Mouse (Mus musculus) embryonic facial prominence, embryonic 11.5 days (tissue): Measurements from ENCODE around the gene Adarb1. TPM values are rescaled to one million over a fixed set of nuclear protein-coding genes. Genes with fewer than 3 reads are reported as not detected.

Source experiments
- ATAC-seq: fragments of 200-750 bp; cut with Nextera tagmentation; replicated peaks from 2 replicates; pipeline ENCODE4 v1.8.0; 2017; ENCODE audit warnings: low read depth; ENCODE audit not compliant: insufficient number of reproducible peaks, low FRiP score, low TSS enrichment
- DNase-seq: peaks from one replicate; pipeline ENCODE4 v3.0.0-alpha.2; 2015; ENCODE audit warnings: low spot score
- H3K27ac ChIP-seq: fragments of 300-500 bp; sonication (generic); replicated peaks from 2 replicates; pipeline ENCODE4 v1.5.1; 2014; ENCODE audit warnings: mild to moderate bottlenecking, low read depth, low read length, control low read depth
- H3K27me3 ChIP-seq: fragments of 300-500 bp; sonication (generic); 2 replicates; pipeline ENCODE4 v1.6.1; 2014; ENCODE audit warnings: mild to moderate bottlenecking, low read length, moderate library complexity, mixed read lengths; ENCODE audit not compliant: control insufficient read depth, insufficient read depth
- H3K36me3 ChIP-seq: fragments of 300-500 bp; sonication (generic); replicated peaks from 2 replicates; pipeline ENCODE4 v1.6.1; 2014; ENCODE audit warnings: low read depth, mild to moderate bottlenecking, low read length, moderate library complexity, mixed read lengths; ENCODE audit not compliant: control insufficient read depth, insufficient read depth
- H3K4me1 ChIP-seq: fragments of 300-500 bp; sonication (generic); 2 replicates; pipeline ENCODE4 v1.6.1; 2014; ENCODE audit warnings: low read length, mixed read lengths; ENCODE audit not compliant: control insufficient read depth, insufficient read depth
- H3K4me2 ChIP-seq: fragments of 300-500 bp; sonication (generic); 2 replicates; pipeline ENCODE4 v1.6.1; 2014; ENCODE audit warnings: low read depth, mild to moderate bottlenecking, control low read depth, low read length, moderate library complexity
- H3K4me3 ChIP-seq: fragments of 300-500 bp; sonication (generic); 2 replicates; pipeline ENCODE4 v1.5.1; 2014; ENCODE audit warnings: low read depth, low read length, control low read depth
- H3K9ac ChIP-seq: fragments of 300-500 bp; sonication (generic); replicated peaks from 2 replicates; pipeline ENCODE4 v1.6.1; 2014; ENCODE audit warnings: mild to moderate bottlenecking, control low read depth, low read length
- H3K9me3 ChIP-seq: fragments of 300-500 bp; sonication (generic); replicated peaks from 2 replicates; pipeline ENCODE4 v1.6.1; 2016; ENCODE audit warnings: mild to moderate bottlenecking, low read length, inconsistent platforms, mixed read lengths; ENCODE audit not compliant: control insufficient read depth
- WGBS: fragments of 180-500 bp; shearing (Covaris S2); extraction: QIAGEN DNeasy Blood & Tissue Kit; methylation state at CpG from one replicate; pipeline ENCODE4 v1.1.7; 2014; 5-methylcytosine and 5-hydroxymethylcytosine counted together
- polyA plus RNA-seq: library from polyadenylated mRNA; unstranded; fragments of >200 nt; fragmentation: Nextera tagmentation; extraction: Ambion mirVana; gene quantifications from 2 replicates; pipeline ENCODE4 v1.2.1, GENCODE M21; 2014

The Adarb1 gene
- polyA plus RNA-seq, 1 experiment from 2014 or later = 3.6 TPM

DNA sequence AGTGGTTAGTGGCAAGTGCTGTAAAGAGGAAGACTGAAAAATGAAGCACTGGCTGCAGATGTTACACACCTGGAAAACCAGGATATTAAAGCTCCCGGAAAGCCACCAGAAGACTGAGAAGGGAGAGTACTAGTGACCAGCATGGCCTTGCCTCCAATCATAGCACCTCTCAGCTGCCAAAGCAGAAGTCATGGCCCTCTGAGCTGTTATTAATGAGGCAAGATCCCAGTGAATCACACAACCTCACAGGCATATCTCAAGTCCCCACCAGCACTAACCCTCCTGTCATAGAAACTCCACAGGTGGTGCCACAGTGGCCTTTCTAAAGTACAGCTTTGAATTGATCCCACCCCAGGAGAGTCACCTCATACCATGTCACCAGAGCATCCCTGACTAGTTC, 22.1 kb downstream of the Adarb1 start:
- Histone ChIP-seq H3K9me3 (no peaks in the 10 kb centered on the region), H3K9ac (no peak overlapping the region), H3K27me3 (no peaks in the 10 kb centered on the region), H3K4me3 (no peak overlapping the region), H3K4me2 (no peak overlapping the region), H3K36me3 (no peaks in the 10 kb centered on the region), H3K4me1 (no peaks in the 10 kb centered on the region), H3K27ac (no peak overlapping the region)
- no peak for ATAC-seq
- DNase-seq = no peak
- 95% methylated on average over 1 of the region's 1 CpGs for WGBS

GRCm38 (mm10) chr10:77391072-77391471, 27.0 kb downstream of the Adarb1 start:
- DNase-seq (no peak), ATAC-seq (no peak)
- H3K9me3 ChIP-seq = no peaks in the 10 kb centered on the region
- no peak overlapping the region for H3K9ac ChIP-seq
- H3K27me3 ChIP-seq = no peaks in the 10 kb centered on the region
- no peaks in the 10 kb centered on the region for H3K36me3 ChIP-seq
- H3K4me1 ChIP-seq = no peaks in the 10 kb centered on the region
- WGBS = 90% methylated on average over 6 of the region's 6 CpGs
- no peak overlapping the region for H3K4me2 ChIP-seq
- H3K4me3 ChIP-seq = no peak overlapping the region
- H3K27ac ChIP-seq = no peak overlapping the region

- 94% methylated on average over 1 of the region's 1 CpGs for WGBS
Measured at GRCm38 (mm10) chr10:77387558-77387957, 30.5 kb downstream of the Adarb1 start.

GRCm38 (mm10) chr10:77385731-77386130, 32.3 kb downstream of the Adarb1 start:
- 79% methylated on average over 4 of the region's 4 CpGs for WGBS
- Histone ChIP-seq H3K4me3 (no peak overlapping the region), H3K27ac (no peak overlapping the region)

More at GRCm38 (mm10) chr10:77387558-77387957, 30.5 kb downstream of the Adarb1 start:
- no peaks in the 10 kb centered on the region for H3K36me3 ChIP-seq
- no peaks in the 10 kb centered on the region for H3K4me1 ChIP-seq
- H3K27me3 ChIP-seq = no peaks in the 10 kb centered on the region
- H3K4me2 ChIP-seq = no peak overlapping the region
- H3K9ac ChIP-seq = no peak overlapping the region
- no peaks in the 10 kb centered on the region for H3K9me3 ChIP-seq
- no peak overlapping the region for H3K27ac ChIP-seq
- DNase-seq (no peak), ATAC-seq (no peak)
- H3K4me3 ChIP-seq = no peak overlapping the region

GRCm38 (mm10) chr10:77383045-77383444, 35.0 kb downstream of the Adarb1 start:
- no peaks in the 10 kb centered on the region for H3K36me3 ChIP-seq
- no peak overlapping the region for H3K4me2 ChIP-seq
- ATAC-seq = no peak
- WGBS = 87% methylated on average over 8 of the region's 8 CpGs
- no peak for DNase-seq
- no peak overlapping the region for H3K9ac ChIP-seq
- no peaks in the 10 kb centered on the region for H3K4me1 ChIP-seq
- H3K4me3 ChIP-seq = no peak overlapping the region
- H3K27me3 ChIP-seq = no peaks in the 10 kb centered on the region
- no peaks in the 10 kb centered on the region for H3K9me3 ChIP-seq
- no peak overlapping the region for H3K27ac ChIP-seq

More at GRCm38 (mm10) chr10:77385731-77386130, 32.3 kb downstream of the Adarb1 start:
- Histone ChIP-seq H3K27me3 (no peaks in the 10 kb centered on the region), H3K9ac (no peak overlapping the region), H3K4me1 (no peaks in the 10 kb centered on the region), H3K4me2 (no peak overlapping the region), H3K36me3 (no peaks in the 10 kb centered on the region), H3K9me3 (no peaks in the 10 kb centered on the region)
- no peak for ATAC-seq
- DNase-seq = no peak

- no peaks in the 10 kb centered on the region for H3K36me3 ChIP-seq
- no peaks in the 10 kb centered on the region for H3K4me1 ChIP-seq
- no peak overlapping the region for H3K4me2 ChIP-seq
- WGBS = 52% methylated on average over 2 of the region's 2 CpGs
- no peaks in the 10 kb centered on the region for H3K27me3 ChIP-seq
- no peak overlapping the region for H3K27ac ChIP-seq
- DNase-seq (no peak), ATAC-seq (no peak)
- H3K9ac ChIP-seq = no peak overlapping the region
- H3K4me3 ChIP-seq = no peak overlapping the region
- no peaks in the 10 kb centered on the region for H3K9me3 ChIP-seq
Measured at GRCm38 (mm10) chr10:77381191-77381590, 36.9 kb downstream of the Adarb1 start.

GRCm38 (mm10) chr10:77380716-77381115, 37.4 kb downstream of the Adarb1 start:
- ATAC-seq (no peak), DNase-seq (no peak)
- Histone ChIP-seq H3K4me3 (no peak overlapping the region), H3K27ac (no peak overlapping the region), H3K9ac (no peak overlapping the region), H3K9me3 (no peaks in the 10 kb centered on the region), H3K4me2 (no peak overlapping the region), H3K36me3 (no peaks in the 10 kb centered on the region), H3K27me3 (no peaks in the 10 kb centered on the region), H3K4me1 (no peaks in the 10 kb centered on the region)
- whole genome bisulfite sequencing = 65% methylated on average over 6 of the region's 6 CpGs

DNA sequence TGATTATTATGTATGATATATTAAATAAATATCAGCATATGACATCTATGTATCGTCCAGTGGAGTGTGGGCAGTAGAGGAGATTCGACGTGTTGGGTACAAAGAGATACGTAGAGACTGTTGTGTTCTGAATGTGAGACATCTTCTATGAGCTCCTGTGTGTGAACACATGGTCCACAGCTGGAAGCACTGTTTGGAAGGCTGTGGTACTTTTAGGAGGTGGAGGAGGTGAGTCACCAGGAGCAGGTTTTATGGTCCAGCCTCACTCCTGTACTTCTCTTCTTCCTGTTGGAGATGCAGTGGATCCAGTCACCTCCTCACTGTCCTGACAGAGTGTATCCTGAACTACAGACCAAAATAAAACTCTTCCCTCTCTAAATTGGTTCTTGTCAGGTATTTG, 38.9 kb downstream of the Adarb1 start:
- H3K36me3 ChIP-seq = no peaks in the 10 kb centered on the region
- 93% methylated on average over 4 of the region's 4 CpGs for WGBS
- no peaks in the 10 kb centered on the region for H3K27me3 ChIP-seq
- H3K27ac ChIP-seq = no peak overlapping the region
- H3K9ac ChIP-seq = no peak overlapping the region
- DNase-seq = no peak
- no peak overlapping the region for H3K4me2 ChIP-seq
- no peak for ATAC-seq
- no peak overlapping the region for H3K4me3 ChIP-seq
- no peaks in the 10 kb centered on the region for H3K9me3 ChIP-seq
- no peaks in the 10 kb centered on the region for H3K4me1 ChIP-seq
